Mouse (Mus musculus) intestine, embryonic 14.5 days (tissue): Measurements from ENCODE around the gene Nphp1. TPM values are rescaled to one million over a fixed set of nuclear protein-coding genes. Genes with fewer than 3 reads are reported as not detected.

Experiments
- ATAC-seq: fragments of 200-750 bp; cut with Nextera tagmentation; replicated peaks from 2 replicates; pipeline ENCODE4 v1.8.0; 2017; ENCODE audit warnings: low read depth, moderate number of reproducible peaks, moderate TSS enrichment, moderate library complexity; ENCODE audit not compliant: low FRiP score, low TSS enrichment
- DNase-seq: peaks from one replicate; pipeline ENCODE4 v3.0.0-alpha.2; 2018; ENCODE audit warnings: low spot score
- H3K27ac ChIP-seq: fragments of 300-500 bp; sonication (generic); 2 replicates; pipeline ENCODE4 v1.5.1; 2014; ENCODE audit warnings: low read depth, mild to moderate bottlenecking, control low read depth
- H3K27me3 ChIP-seq: fragments of 300-500 bp; sonication (generic); replicated peaks from 2 replicates; pipeline ENCODE4 v1.6.1; 2014; ENCODE audit warnings: low read length, control low read depth; ENCODE audit not compliant: control insufficient read depth, insufficient read depth
- H3K36me3 ChIP-seq: fragments of 300-500 bp; sonication (generic); 2 replicates; pipeline ENCODE4 v1.6.1; 2014; ENCODE audit warnings: low read length, control low read depth; ENCODE audit not compliant: control insufficient read depth, insufficient read depth
- H3K4me1 ChIP-seq: fragments of 300-500 bp; sonication (generic); replicated peaks from 2 replicates; pipeline ENCODE4 v1.6.1; 2014; ENCODE audit warnings: low read length, control low read depth, mixed read lengths; ENCODE audit not compliant: control insufficient read depth, insufficient read depth
- H3K4me2 ChIP-seq: fragments of 300-500 bp; sonication (generic); 2 replicates; pipeline ENCODE4 v1.6.1; 2014; ENCODE audit warnings: low read length
- H3K4me3 ChIP-seq: fragments of 300-500 bp; sonication (generic); 2 replicates; pipeline ENCODE4 v1.5.1; 2014; ENCODE audit warnings: low read depth, low read length, control low read depth, mixed read lengths
- H3K9ac ChIP-seq: fragments of 300-500 bp; sonication (generic); 2 replicates; pipeline ENCODE4 v1.6.1; 2014; ENCODE audit warnings: mild to moderate bottlenecking, low read length
- H3K9me3 ChIP-seq: fragments of 300-500 bp; sonication (generic); 2 replicates; pipeline ENCODE4 v1.6.1; 2016; ENCODE audit warnings: low read length, control low read depth; ENCODE audit not compliant: control insufficient read depth
- WGBS: fragments of 180-500 bp; shearing (Covaris S2); extraction: QIAGEN DNeasy Blood & Tissue Kit; methylation state at CpG from one replicate; pipeline ENCODE4 v1.1.7; 2014; 5-methylcytosine and 5-hydroxymethylcytosine counted together
- polyA plus RNA-seq: library from polyadenylated mRNA; unstranded; fragments of >200 nt; fragmentation: Nextera tagmentation; extraction: Ambion mirVana; gene quantifications from 2 replicates; pipeline ENCODE4 v1.2.1, GENCODE M21; 2014

Nphp1 gene
- polyA plus RNA-seq, 1 experiment from 2014 or later: 20.6 TPM

DNA sequence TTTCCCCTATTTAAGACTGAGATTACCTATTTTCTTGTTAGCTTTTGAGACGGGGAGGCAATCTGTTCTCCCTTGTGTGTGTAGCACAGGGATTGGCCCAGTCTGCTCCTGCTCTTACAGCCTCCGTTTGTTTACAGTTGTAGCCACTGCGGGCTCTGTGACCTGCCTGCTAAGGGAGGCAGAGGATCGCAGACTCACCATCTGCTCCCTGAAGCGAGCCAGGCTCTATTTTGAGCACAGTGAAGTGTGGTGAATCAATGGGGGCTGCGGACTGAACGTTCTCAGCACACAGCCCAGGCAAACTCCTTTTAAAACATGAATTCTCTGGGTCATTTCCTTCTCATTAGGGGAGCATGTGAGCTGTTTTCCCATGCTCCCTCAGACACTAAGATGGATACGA lies 31.5 kb downstream of the Nphp1 start:
- Histone ChIP-seq H3K27me3 (no peaks in the 10 kb centered on the region), H3K4me1 (no peaks in the 10 kb centered on the region), H3K27ac (no peak overlapping the region), H3K4me3 (no peak overlapping the region), H3K36me3 (peaks cover 18% of the 10 kb centered on the region), H3K4me2 (no peak overlapping the region), H3K9ac (no peak overlapping the region), H3K9me3 (no peaks in the 10 kb centered on the region)
- ATAC-seq (no peak), DNase-seq (no peak)
- WGBS: 14% methylated on average over 8 of the region's 8 CpGs

DNA sequence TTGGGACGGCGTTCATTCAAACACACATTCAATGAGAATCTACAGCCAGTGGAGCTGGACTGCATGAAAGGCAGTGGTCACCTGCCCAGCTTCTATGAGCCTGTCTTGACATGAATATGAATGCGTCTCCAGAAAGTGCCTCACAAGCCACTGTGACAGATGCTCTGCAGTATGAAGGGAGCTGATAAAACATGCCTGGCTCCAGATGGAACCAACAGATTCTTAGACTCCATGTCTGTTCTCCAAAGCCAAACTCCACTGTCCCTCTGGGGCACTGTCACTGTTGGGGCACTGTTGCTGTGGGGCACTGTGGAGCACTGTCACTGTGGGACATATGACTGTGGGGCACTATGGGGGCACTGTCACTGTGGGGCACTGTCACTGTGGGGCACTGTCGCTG lies 34.6 kb downstream of the Nphp1 start:
- Histone ChIP-seq H3K4me1 (no peaks in the 10 kb centered on the region), H3K27me3 (no peaks in the 10 kb centered on the region), H3K4me3 (no peak overlapping the region), H3K36me3 (no peaks in the 10 kb centered on the region), H3K9ac (no peak overlapping the region), H3K4me2 (no peak overlapping the region), H3K27ac (no peak overlapping the region), H3K9me3 (no peaks in the 10 kb centered on the region)
- ATAC-seq (no peak), DNase-seq (no peak)
- 95% methylated on average over 4 of the region's 4 CpGs for WGBS

DNA sequence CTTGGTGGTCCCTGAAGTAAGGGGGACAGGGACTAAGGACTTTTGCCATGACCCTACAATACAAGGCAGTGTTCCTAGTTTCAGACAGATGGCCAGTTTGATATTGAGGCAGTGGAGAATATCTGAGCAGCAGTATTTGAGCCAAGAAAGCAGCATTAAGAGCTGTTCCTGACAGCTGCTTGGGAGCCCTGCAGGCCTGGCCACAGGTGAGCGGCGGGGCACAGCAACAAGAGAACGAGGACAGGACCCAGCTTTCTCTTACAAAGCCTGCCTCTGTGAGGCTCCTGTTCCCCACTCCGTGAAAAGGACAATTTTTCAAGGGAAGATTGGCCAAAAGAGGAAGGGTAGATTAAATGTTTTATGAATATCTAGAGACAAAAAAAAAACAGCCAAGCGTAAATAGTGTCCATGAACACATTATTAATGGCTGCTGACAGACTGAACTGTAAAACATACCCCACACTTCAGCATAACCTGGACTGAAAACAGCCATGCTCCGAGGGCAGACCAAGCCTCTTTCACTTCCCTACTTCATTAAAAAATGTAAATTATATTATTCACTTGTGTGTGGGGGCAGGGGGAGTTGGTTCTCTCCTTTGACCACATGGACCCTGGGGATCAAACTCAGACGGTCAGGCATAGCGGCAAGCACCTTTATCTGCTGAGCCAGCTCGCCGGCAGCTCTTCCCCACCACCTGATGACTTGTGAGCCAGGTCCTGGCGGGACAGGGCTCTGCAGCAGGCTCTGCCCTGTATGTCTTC lies 36.7 kb downstream of the Nphp1 start:
- 69% methylated on average over 11 of the region's 11 CpGs for whole genome bisulfite sequencing
- no peak for ATAC-seq
- no peaks in the 10 kb centered on the region for H3K9me3 ChIP-seq
- H3K27ac ChIP-seq: no peak overlapping the region
- H3K4me3 ChIP-seq: no peak overlapping the region
- no peaks in the 10 kb centered on the region for H3K4me1 ChIP-seq
- no peak for DNase-seq
- H3K4me2 ChIP-seq: no peak overlapping the region
- no peaks in the 10 kb centered on the region for H3K27me3 ChIP-seq
- no peak overlapping the region for H3K9ac ChIP-seq
- H3K36me3 ChIP-seq: no peaks in the 10 kb centered on the region

DNA sequence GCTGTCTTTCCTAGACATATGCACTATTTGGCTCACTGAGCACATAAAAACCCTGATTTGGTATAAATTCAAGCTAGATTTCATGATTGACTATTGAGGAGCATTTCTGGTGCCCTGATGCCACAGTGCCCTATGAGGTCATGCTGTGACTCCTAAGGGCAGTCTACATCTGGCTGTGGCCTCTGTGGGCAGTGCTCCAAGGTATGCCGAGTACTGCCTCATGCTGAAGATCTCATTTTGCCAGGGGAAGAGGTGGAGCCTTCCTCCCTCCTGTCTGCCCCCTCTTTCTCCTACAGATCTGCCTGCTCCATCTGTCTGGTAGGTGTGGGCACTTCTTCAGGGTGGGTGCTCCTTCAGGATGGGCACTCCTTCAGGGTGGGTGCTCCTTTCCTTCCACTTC lies 39.3 kb downstream of the Nphp1 start:
- WGBS: 76% methylated on average over 1 of the region's 1 CpGs
- ATAC-seq: no peak
- H3K4me2 ChIP-seq: no peak overlapping the region
- H3K4me3 ChIP-seq: no peak overlapping the region
- H3K9me3 ChIP-seq: no peaks in the 10 kb centered on the region
- no peak overlapping the region for H3K9ac ChIP-seq
- DNase-seq: no peak
- no peak overlapping the region for H3K27ac ChIP-seq
- no peaks in the 10 kb centered on the region for H3K36me3 ChIP-seq
- no peaks in the 10 kb centered on the region for H3K4me1 ChIP-seq
- no peaks in the 10 kb centered on the region for H3K27me3 ChIP-seq

DNA sequence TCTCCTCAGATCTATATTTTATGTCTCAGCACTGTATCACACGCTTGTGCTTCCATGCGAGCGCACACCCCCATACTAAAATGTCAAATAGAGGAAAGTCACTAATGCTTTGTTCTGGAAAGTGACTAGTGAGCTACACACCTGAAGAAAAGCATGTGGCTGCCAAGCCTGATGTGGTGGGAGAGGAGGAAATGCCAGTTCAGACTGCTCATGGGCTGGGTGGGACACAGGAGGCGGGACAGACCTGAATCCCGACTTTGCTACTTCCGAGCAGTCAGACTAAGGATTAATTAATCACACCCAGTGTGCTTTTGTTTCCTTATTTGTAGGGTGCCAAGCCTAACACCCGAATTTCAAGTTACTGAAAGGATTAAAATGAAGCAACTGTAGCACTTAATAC lies 40.4 kb downstream of the Nphp1 start:
- no peak overlapping the region for H3K4me3 ChIP-seq
- H3K9ac ChIP-seq: no peak overlapping the region
- WGBS: 73% methylated on average over 7 of the region's 7 CpGs
- H3K4me2 ChIP-seq: no peak overlapping the region
- ATAC-seq (no peak), DNase-seq (no peak)
- no peaks in the 10 kb centered on the region for H3K4me1 ChIP-seq
- H3K27me3 ChIP-seq: no peaks in the 10 kb centered on the region
- H3K9me3 ChIP-seq: no peaks in the 10 kb centered on the region
- no peak overlapping the region for H3K27ac ChIP-seq
- H3K36me3 ChIP-seq: no peaks in the 10 kb centered on the region

DNA sequence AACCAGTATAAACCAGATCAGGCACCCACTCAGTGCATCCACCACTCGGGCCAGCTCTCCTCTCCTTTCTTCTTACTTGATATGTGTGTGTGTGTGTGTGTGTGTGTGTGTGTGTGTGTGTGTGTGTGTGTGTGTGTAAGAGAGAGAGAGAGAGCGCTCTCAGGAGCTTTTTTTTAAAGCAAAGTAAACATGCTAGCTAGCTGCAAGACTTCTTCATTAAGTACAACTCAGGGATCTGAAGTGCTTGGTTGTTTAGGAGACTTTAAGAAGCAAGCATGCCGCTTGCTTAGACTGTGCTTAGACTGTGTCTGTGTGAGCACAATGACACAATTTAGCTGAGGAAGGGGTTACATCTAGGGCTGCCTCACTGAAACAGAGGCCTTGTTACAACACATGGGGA lies 46.1 kb downstream of the Nphp1 start:
- DNase-seq: no peak
- no peak overlapping the region for H3K9ac ChIP-seq
- WGBS: 68% methylated on average over 3 of the region's 3 CpGs
- H3K27me3 ChIP-seq: no peaks in the 10 kb centered on the region
- no peak overlapping the region for H3K27ac ChIP-seq
- H3K4me1 ChIP-seq: no peaks in the 10 kb centered on the region
- no peak overlapping the region for H3K4me3 ChIP-seq
- no peak for ATAC-seq
- no peaks in the 10 kb centered on the region for H3K9me3 ChIP-seq
- 0 out of 2 replicates have a peak, but pooled peaks cover 7% of the 10 kb centered on the region for H3K36me3 ChIP-seq
- H3K4me2 ChIP-seq: no peak overlapping the region

DNA sequence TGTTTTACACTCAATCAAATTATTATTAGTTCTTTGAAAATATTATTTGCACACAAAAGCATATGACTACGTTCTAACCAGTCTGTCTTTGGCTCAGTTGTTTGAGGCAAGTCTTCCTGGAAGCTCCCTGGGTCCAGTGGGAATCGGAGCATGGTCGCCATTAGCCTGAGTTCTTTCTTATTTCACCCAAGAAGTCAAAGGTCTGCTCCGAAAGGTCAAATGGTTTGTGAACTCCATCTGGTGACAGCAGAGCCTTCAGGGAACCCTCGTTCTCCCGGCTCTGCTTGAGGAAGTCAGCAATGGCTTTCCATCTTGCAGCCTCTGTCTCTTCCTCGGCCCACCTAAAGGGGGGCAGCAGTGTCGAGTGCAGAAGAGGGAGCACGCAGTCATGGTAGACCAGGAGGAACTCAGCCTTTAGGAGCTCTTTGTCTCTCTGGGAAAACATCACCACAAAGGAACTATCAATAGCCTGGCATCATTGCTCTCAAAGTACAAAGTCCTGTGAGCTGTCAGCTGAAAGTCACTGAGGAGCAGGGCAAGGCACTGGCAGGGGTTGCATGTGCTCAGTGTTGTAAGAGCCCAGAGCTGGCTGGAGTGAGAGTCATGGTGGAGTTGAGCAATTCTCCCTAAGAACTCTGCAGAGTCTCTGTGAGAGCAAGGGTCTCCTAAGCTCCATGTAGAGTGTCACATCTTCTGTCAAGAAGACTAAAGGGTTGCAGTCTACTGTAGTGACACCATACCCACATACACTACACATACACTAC lies 47.8 kb downstream of the Nphp1 start:
- Histone ChIP-seq H3K27me3 (no peaks in the 10 kb centered on the region), H3K9ac (no peak overlapping the region), H3K9me3 (no peaks in the 10 kb centered on the region), H3K4me1 (no peaks in the 10 kb centered on the region), H3K36me3 (0 out of 2 replicates have a peak, but pooled peaks cover 7% of the 10 kb centered on the region), H3K27ac (no peak overlapping the region), H3K4me2 (no peak overlapping the region), H3K4me3 (no peak overlapping the region)
- no peak for DNase-seq
- ATAC-seq: no peak
- WGBS: 74% methylated on average over 9 of the region's 9 CpGs

DNA sequence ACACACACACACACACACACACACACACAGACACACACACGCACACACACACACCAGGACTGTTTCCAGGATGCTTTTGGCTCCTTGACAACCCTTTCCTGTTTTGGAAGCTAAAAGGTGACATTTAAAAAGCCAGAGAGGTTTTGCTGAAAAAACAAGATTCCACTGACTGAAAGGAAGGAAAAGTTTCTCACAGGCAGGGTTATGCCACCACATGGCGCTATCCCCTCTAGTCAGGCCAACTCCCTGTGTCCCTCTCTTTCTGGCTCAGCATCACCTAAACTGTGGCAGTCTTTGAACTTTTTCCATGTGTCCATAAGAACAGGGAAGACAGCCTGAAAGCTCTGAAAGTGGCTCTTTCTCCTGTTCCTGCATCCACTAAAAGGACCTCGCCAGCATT lies 50.8 kb downstream of the Nphp1 start:
- no peak overlapping the region for H3K9ac ChIP-seq
- no peak for DNase-seq
- H3K27me3 ChIP-seq: no peaks in the 10 kb centered on the region
- H3K4me2 ChIP-seq: no peak overlapping the region
- 0 out of 2 replicates have a peak, but pooled peaks cover 7% of the 10 kb centered on the region for H3K36me3 ChIP-seq
- no peak overlapping the region for H3K27ac ChIP-seq
- ATAC-seq: no peak
- H3K9me3 ChIP-seq: no peaks in the 10 kb centered on the region
- H3K4me3 ChIP-seq: no peak overlapping the region
- H3K4me1 ChIP-seq: no peaks in the 10 kb centered on the region
- WGBS: 73% methylated on average over 3 of the region's 3 CpGs
